In the genomic region with DNA sequence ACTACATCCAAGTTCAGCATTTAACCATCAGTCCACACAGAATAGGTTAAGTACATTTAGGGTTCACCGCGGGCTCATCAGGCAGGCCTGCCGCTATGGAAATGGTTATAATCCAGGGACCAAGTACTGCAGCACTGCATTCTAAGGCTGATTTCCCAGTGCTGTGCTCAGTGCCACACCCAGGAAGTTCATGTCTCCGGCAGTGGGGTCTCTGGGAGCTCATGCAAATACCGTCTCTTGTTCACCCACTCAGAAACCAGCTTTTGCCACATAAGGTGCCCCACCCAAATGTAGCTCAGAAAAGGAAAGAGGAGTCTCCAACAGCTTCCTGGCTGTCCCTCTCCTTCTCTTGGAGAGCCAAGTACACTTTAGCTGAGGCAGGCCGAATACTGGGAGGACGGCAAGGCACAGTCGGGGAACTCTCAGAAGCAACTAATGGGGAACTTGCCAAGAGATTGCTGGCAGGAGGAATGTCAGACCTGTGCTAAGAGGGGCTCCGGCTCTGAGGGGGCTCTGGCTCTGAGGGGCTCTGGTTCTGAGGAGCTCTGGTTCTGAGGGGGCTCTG, we compare ENCODE assay signal across 20 mouse cellular contexts.
DNase-seq lines count a peak whose midpoint lies in the region; ATAC-seq and TF ChIP-seq lines count a peak whose summit lies in the region.
"Had no signal": no experiment of that assay in that cellular context is flagged by ENCODE, and none has a peak within 500 bp of the region (broad histone marks: within the 10 kb centered on the region; RNA-seq: fewer than 3 reads in every experiment).

No protein-coding gene starts in this region.

- no peaks in the 10 kb centered on the region for H3K9me3 ChIP-seq in forebrain, embryonic 10.5 days
- no peaks in the 10 kb centered on the region for H3K9me3 ChIP-seq in forebrain, embryonic 12.5 days
- no peaks in the 10 kb centered on the region for H3K9me3 ChIP-seq in kidney, postnatal 0 days (replicated peaks; ENCODE audit: low read length)
- H3K9me3 ChIP-seq in kidney, embryonic 16.5 days (ENCODE audit: low read length) = no peaks in the 10 kb centered on the region
- no peaks in the 10 kb centered on the region for H3K9me3 ChIP-seq in CH12.LX (replicated peaks; ENCODE audit: low read length)
- H3K9me3 ChIP-seq in liver, embryonic 11.5 days (ENCODE audit: control insufficient read depth, low read length) = no peaks in the 10 kb centered on the region
- H3K9me3 ChIP-seq: neural tube, embryonic 15.5 days had no signal

- no peaks in the 10 kb centered on the region for H3K27me3 ChIP-seq in forebrain, embryonic 10.5 days (ENCODE audit: poor library complexity, severe bottlenecking)
- H3K27me3 ChIP-seq in forebrain, embryonic 12.5 days = no peaks in the 10 kb centered on the region
- H3K27me3 ChIP-seq in kidney, postnatal 0 days (ENCODE audit: insufficient read depth, low read length) = no peaks in the 10 kb centered on the region
- H3K27me3 ChIP-seq in kidney, embryonic 16.5 days (ENCODE audit: insufficient read depth, low read length) = no peaks in the 10 kb centered on the region
- no peaks in the 10 kb centered on the region for H3K27me3 ChIP-seq in CH12.LX (replicated peaks)
- H3K27me3 ChIP-seq in liver, embryonic 11.5 days (replicated peaks; ENCODE audit: control insufficient read depth, insufficient read depth, low read length) = no peaks in the 10 kb centered on the region
- H3K27me3 ChIP-seq: neural tube, embryonic 15.5 days had no signal

- no peak overlapping the region for H3K4me3 ChIP-seq in forebrain, embryonic 10.5 days
- H3K4me3 ChIP-seq in forebrain, embryonic 12.5 days (replicated peaks) = no peak overlapping the region
- no peak overlapping the region for H3K4me3 ChIP-seq in kidney, postnatal 0 days (replicated peaks; ENCODE audit: low read depth, low read length)
- H3K4me3 ChIP-seq in kidney, embryonic 16.5 days (ENCODE audit: low read length) = no peak overlapping the region
- H3K4me3 ChIP-seq in CH12.LX (replicated peaks in 1 of 3; ENCODE audit: low read depth in 2 of 3, low read length in 2 of 3, poor library complexity in 1 of 3) = peak overlapping the region; percentile 44 to 67 (median 57)
- H3K4me3 ChIP-seq in liver, embryonic 11.5 days (ENCODE audit: low read depth, low read length) = no peak overlapping the region
- H3K4me3 ChIP-seq: myocyte; neural tube, embryonic 15.5 days had no signal

- no peak overlapping the region for H3K9ac ChIP-seq in forebrain, embryonic 12.5 days
- no peak overlapping the region for H3K9ac ChIP-seq in kidney, postnatal 0 days (ENCODE audit: low read depth, low read length)
- H3K9ac ChIP-seq in kidney, embryonic 16.5 days (replicated peaks; ENCODE audit: low read length) = no peak overlapping the region
- peak overlapping the region; percentile 23 for H3K9ac ChIP-seq in CH12.LX (ENCODE audit: insufficient read depth, low read depth)
- 0 out of 2 replicates have a peak overlapping the region, but pooled peaks have one; percentile 8 for H3K9ac ChIP-seq in liver, embryonic 11.5 days (ENCODE audit: low read depth, low read length)
- H3K9ac ChIP-seq: forebrain, postnatal 0 days; neural tube, embryonic 15.5 days had no signal

- peak; percentile 72 for TF ChIP-seq POLR2A in CH12.LX (IDR thresholded peaks at IDR 0.05; ENCODE audit: low read depth, low read length)

- in situ Hi-C loops in CH12.LX (cut with MboI; ENCODE audit: low pct_ligation_motif_present, low pct_unique_long_range_greater_than_20kb, low sequenced_read_pairs) = loop anchor here (5.0 to 25.0 kb wide), 2 partner anchors 258 to 463 kb away; a partner anchor contains a TSS

- intact Hi-C loops in left cerebral cortex, postnatal 14 days (cut with DNase I) = loop anchor here (5.0 kb wide), 1 partner anchor 118 kb away; no protein-coding TSS in a partner anchor

- H3K4me1 ChIP-seq in forebrain, embryonic 10.5 days = peaks cover 18% of the 10 kb centered on the region
- 0 out of 2 replicates have a peak, but pooled peaks cover 4% of the 10 kb centered on the region for H3K4me1 ChIP-seq in forebrain, embryonic 12.5 days
- no peaks in the 10 kb centered on the region for H3K4me1 ChIP-seq in kidney, postnatal 0 days (replicated peaks; ENCODE audit: insufficient read depth, low read length)
- no peaks in the 10 kb centered on the region for H3K4me1 ChIP-seq in kidney, embryonic 16.5 days (ENCODE audit: insufficient read depth, low read length)
- peaks cover 8 to 49% of the 10 kb centered on the region in 2 experiments for H3K4me1 ChIP-seq in CH12.LX (ENCODE audit: control insufficient read depth in 1 of 2, insufficient read depth in 2 of 2)
- peaks cover 3% of the 10 kb centered on the region; the same call in 1 of the 2 replicates for H3K4me1 ChIP-seq in liver, embryonic 11.5 days (replicated peaks; ENCODE audit: control insufficient read depth, insufficient read depth, low read length)
- H3K4me1 ChIP-seq: neural tube, embryonic 15.5 days had no signal

- peak overlapping the region; percentile 30; the same call in 1 of the 2 replicates for H3K27ac ChIP-seq in forebrain, embryonic 10.5 days
- no peak overlapping the region for H3K27ac ChIP-seq in forebrain, embryonic 12.5 days
- no peak overlapping the region for H3K27ac ChIP-seq in kidney, postnatal 0 days
- H3K27ac ChIP-seq in kidney, embryonic 16.5 days (ENCODE audit: low read length) = no peak overlapping the region
- no peak overlapping the region for H3K27ac ChIP-seq in CH12.LX (ENCODE audit: insufficient read depth, low read depth)
- H3K27ac ChIP-seq in liver, embryonic 11.5 days (ENCODE audit: low read depth, low read length) = no peak overlapping the region
- H3K27ac ChIP-seq: neural tube, embryonic 15.5 days had no signal

- H3K36me3 ChIP-seq in forebrain, embryonic 10.5 days (replicated peaks) = peaks cover 6% of the 10 kb centered on the region; the same call in 1 of the 2 replicates
- H3K36me3 ChIP-seq in forebrain, embryonic 12.5 days (replicated peaks) = peaks cover 11% of the 10 kb centered on the region; the same call in 1 of the 2 replicates
- no peaks in the 10 kb centered on the region for H3K36me3 ChIP-seq in kidney, postnatal 0 days (ENCODE audit: insufficient read depth, low read length)
- H3K36me3 ChIP-seq in kidney, embryonic 16.5 days (ENCODE audit: insufficient read depth, low read length) = no peaks in the 10 kb centered on the region
- peaks cover 0 to 7% of the 10 kb centered on the region in 2 experiments for H3K36me3 ChIP-seq in CH12.LX (replicated peaks in 1 of 2; ENCODE audit: control insufficient read depth in 1 of 2, insufficient read depth in 1 of 2, low read length in 1 of 2)
- H3K36me3 ChIP-seq in liver, embryonic 11.5 days (ENCODE audit: control insufficient read depth, insufficient read depth, low read length) = no peaks in the 10 kb centered on the region

- H3K4me2 ChIP-seq in forebrain, embryonic 12.5 days = no peak overlapping the region
- H3K4me2 ChIP-seq in kidney, postnatal 0 days (ENCODE audit: low read length) = no peak overlapping the region
- no peak overlapping the region for H3K4me2 ChIP-seq in kidney, embryonic 16.5 days (replicated peaks; ENCODE audit: low read depth, low read length)
- H3K4me2 ChIP-seq in CH12.LX (ENCODE audit: insufficient read depth, low read depth, poor library complexity, severe bottlenecking) = peak overlapping the region; percentile 17
- no peak overlapping the region; the same call in 1 of the 2 replicates for H3K4me2 ChIP-seq in liver, embryonic 11.5 days
- H3K4me2 ChIP-seq: neural tube, embryonic 15.5 days had no signal

- no peak for TF ChIP-seq CTCF in kidney, postnatal 0 days (IDR thresholded peaks at IDR 0.05; ENCODE audit: low read depth)
- TF ChIP-seq CTCF in CH12.LX (conservative IDR thresholded peaks at IDR 0.05 in 1 of 2, IDR thresholded peaks at IDR 0.05 in 1 of 2; ENCODE audit: low read depth in 2 of 2, low read length in 2 of 2) = no peak

- no peaks in the 10 kb centered on the region for H3K79me2 ChIP-seq in CH12.LX (replicated peaks; ENCODE audit: control insufficient read depth, extremely low read depth, insufficient read depth, poor library complexity, severe bottlenecking)

- dilution Hi-C loops in CH12.LX (cut with MboI; ENCODE audit: extremely low pct_ligation_motif_present, extremely low pct_unique_long_range_greater_than_20kb, low sequenced_read_pairs) = no loop called here

- ATAC-seq in forebrain, embryonic 12.5 days (ENCODE audit: low FRiP score) = no peak
- no peak for ATAC-seq in kidney, postnatal 0 days (replicated peaks; ENCODE audit: low FRiP score, low read depth)
- ATAC-seq in kidney, embryonic 16.5 days (ENCODE audit: low FRiP score, low TSS enrichment) = no peak
- 0 out of 2 replicates have a peak, but pooled peaks have one; percentile 37 for ATAC-seq in liver, embryonic 11.5 days (replicated peaks; ENCODE audit: low FRiP score)
- ATAC-seq: forebrain, postnatal 0 days; hindbrain, embryonic 16.5 days; intestine, postnatal 0 days had no signal

- no peak for TF ChIP-seq RAD21 in CH12.LX (IDR thresholded peaks at IDR 0.05; ENCODE audit: low read depth, low read length)

- no peak for TF ChIP-seq EP300 in CH12.LX (IDR thresholded peaks at IDR 0.05; ENCODE audit: low read length)

- DNase-seq in forebrain, embryonic 10.5 days (ENCODE audit: extremely low spot score, low spot score) = no peak
- peak; percentile 24 for DNase-seq in kidney, postnatal 0 days (ENCODE audit: low spot score)
- DNase-seq in CH12.LX (ENCODE audit: extremely low read depth) = peak; percentile 74
- no peak for DNase-seq in liver, embryonic 11.5 days (ENCODE audit: low spot score)
- no peak for DNase-seq in right cerebral cortex, postnatal 4 days
- no peak for DNase-seq in left cerebral cortex, postnatal 14 days (ENCODE audit: low spot score in 2 of 2)
- DNase-seq: adrenal gland, postnatal 25 days; cerebellum, adult 9-11 months; embryo, embryonic 11 days; forebrain, postnatal 0 days; heart, adult 18-20 months; kidney, postnatal 25 days; midbrain, embryonic 14.5 days; thymus, adult 18-20 months had no signal

- 89% methylated on average over 9 of the region's 9 CpGs for WGBS in forebrain, embryonic 10.5 days
- WGBS in forebrain, embryonic 12.5 days = 90% methylated on average over 9 of the region's 9 CpGs
- 71% methylated on average over 9 of the region's 9 CpGs for WGBS in kidney, postnatal 0 days
- 70% methylated on average over 9 of the region's 9 CpGs for WGBS in kidney, embryonic 16.5 days
- 67% methylated on average over 9 of the region's 9 CpGs for WGBS in liver, embryonic 11.5 days

TF ChIP-seq in CH12.LX, 34 proteins besides CTCF, POLR2A, EP300 and RAD21 (continues in another document):
- TF ChIP-seq MEF2A (IDR thresholded peaks at IDR 0.05; ENCODE audit: borderline replicate concordance, low read depth, low read length) (no peak), NELFE (IDR thresholded peaks at IDR 0.05; ENCODE audit: low read depth, low read length) (peak; percentile 56), ELF1 (IDR thresholded peaks at IDR 0.05; ENCODE audit: low read depth, low read length) (peak; percentile 84), HCFC1 (IDR thresholded peaks at IDR 0.05; ENCODE audit: low read depth, low read length) (peak; percentile 39), TBP (conservative IDR thresholded peaks at IDR 0.05; ENCODE audit: low read depth, low read length) (peak; percentile 89), ZC3H11A (IDR thresholded peaks at IDR 0.05; ENCODE audit: low read depth, low read length) (no peak), TCF12 (IDR thresholded peaks at IDR 0.05; ENCODE audit: low read depth, low read length) (0 out of 2 replicates have a peak, but pooled peaks have one; percentile 25)

Comparison
In these comparisons a context has a peak if more than half of its experiments do, and no peak if none do; other contexts are left out.
1. DNase-seq: peak in kidney, postnatal 0 days (single experiment) and CH12.LX (single experiment); none in forebrain, embryonic 10.5 days (single experiment), liver, embryonic 11.5 days (single experiment), right cerebral cortex, postnatal 4 days (single experiment) and left cerebral cortex, postnatal 14 days (0 of 2).
2. H3K4me3 ChIP-seq: peak in CH12.LX (3 of 3); none in forebrain, embryonic 10.5 days (single experiment), forebrain, embryonic 12.5 days (single experiment), kidney, postnatal 0 days (single experiment), kidney, embryonic 16.5 days (single experiment) and liver, embryonic 11.5 days (single experiment).
3. H3K9ac ChIP-seq: peak in CH12.LX (single experiment) and liver, embryonic 11.5 days (single experiment); none in forebrain, embryonic 12.5 days (single experiment), kidney, postnatal 0 days (single experiment) and kidney, embryonic 16.5 days (single experiment).